Mouse (Mus musculus) thymus, postnatal 36 days (tissue): Measurements from ENCODE around the gene Wnt5a.

Experiments used
- DNase-seq, 2 experiments: peaks; one replicate each; pipeline ENCODE4 v3.0.0; 2022; ENCODE audit warnings: mixed read lengths in 2 of 2

The Wnt5a gene

GRCm38 (mm10) chr14:28504101-28505050, at the start of gene Wnt5a:
Gene Wnt5a (plus strand): TSS chr14:28504750.
- no peak for DNase-seq

DNA sequence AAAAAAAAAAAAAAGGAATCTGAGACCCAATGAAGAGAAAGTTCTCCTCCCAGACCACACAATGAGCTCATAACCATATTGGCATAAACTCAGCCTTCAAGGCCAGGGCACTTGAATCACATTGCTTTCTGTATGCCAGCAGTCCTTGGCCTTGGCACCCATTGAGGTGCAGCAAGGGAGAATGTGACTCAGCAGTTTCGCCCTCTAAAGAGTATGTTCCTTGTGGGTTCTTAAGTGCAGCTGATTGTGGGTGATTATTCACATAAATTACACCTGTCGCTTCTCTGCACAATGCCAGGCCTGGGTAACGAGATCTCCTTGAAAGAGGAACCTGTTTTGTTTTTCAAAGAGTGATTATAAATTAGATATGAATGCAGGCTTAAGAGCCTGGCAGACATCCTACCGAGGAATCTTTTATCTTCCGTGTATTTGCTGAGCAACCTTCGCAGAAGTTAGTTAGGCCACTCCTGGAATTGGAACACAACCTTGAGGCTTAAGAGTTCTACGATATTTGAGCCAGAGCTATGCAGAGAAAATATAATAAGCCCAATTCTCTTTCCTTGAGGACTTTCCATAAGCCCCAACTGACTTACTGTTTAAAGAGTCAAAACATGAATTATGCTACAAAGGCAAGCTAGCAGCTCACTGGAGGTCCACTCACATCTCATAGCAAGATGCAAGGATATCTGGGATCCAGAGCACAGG, 48.0 kb upstream of the Wnt5a start:
- no peak for DNase-seq

DNA sequence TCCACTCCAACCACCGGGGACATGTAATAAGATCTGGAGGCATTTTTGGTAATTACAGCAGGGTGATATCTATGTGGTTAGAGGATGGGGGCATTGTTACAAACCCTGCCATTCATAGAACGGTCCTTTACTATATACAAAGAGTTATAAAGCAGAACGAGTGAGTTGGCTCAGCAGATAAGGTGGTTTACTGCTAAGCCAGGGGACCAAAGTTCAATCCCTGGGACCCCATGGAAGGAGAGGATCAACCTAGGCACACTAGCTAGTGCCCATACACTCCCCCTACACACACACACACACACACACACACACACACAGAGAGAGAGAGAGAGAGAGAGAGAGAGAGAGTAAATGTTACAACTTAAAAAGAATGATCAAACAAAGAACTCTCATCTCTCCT, 47.1 kb upstream of the Wnt5a start:
- no peak for DNase-seq

DNA sequence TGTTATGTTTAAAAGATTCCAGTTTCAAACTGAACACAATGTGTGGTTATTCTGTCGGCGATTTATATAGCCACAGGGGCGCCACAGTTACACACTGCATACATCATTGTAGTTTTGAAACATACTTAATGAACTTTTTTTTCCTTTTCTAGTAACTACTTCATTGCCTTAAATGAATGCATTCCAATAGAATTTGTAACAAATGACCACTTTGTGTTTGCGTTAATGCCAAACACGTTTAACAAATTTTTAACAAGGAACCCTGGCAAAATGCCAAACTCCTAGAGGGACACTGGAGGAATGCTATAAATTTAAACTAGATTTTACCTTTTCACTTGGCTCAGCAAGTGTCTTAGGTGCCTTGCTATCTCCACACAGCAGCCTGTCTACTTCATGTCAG, 36.6 kb upstream of the Wnt5a start:
- DNase-seq = no peak

DNA sequence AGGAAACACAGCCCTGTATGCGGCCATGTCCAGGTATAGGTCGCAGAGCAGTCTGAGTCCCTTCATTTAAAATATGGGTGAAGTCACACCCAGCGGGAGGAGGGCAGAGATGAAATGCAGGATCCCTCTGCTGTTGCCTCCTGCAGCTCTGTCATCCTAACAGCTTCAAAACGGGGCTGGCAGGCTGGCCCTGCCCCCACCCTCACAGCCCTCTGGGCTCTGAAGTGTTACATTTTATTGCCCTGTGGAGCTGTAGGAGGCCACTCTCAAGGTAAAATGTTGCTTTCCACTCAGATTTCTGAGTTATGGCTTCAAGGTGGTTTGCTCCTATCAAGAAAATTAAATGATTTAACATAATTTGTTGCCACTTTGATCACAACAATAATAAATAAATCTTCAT, 34.9 kb upstream of the Wnt5a start:
- DNase-seq = no peak

GRCm38 (mm10) chr14:28470212-28470611, 34.3 kb upstream of the Wnt5a start:
- DNase-seq = no peak

DNA sequence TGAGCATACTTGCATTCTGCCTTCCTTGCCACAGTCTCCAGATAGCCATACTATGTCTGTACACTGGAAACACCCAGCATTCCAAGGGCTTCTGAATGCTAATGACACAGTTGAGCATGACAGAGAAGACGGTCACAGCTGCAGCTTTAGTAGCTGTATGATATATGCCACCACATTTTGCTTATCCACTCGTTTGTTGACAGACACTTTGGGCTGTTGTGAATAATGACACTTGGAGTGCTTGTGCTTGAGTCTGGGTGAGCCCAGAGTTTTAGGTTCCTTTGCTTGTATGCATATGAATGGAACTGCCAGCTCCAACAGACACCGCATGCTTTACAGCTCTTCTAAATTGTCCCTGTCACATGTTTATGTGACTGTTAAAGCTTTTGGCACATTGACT, 29.5 kb upstream of the Wnt5a start:
- DNase-seq = no peak

GRCm38 (mm10) chr14:28475421-28475820, 29.1 kb upstream of the Wnt5a start:
- no peak for DNase-seq

DNA sequence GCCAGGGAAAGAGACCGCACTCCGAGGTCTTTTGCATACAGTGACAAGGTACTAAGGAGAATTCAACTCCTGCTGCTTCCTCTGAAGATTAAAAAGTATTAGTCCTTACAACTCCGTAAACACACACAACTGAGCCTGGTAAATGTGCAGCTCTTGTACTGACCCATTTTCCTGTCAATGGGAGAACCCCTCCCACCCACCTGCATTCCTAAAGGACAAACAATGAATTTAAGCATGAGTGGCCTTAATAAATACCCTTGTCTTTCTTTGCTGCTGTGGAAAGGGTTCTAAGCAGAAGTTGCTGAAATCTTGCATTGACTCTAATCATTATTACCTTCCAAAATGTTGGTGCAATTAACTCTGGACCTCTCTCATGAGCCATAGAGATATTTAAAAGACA, 27.8 kb upstream of the Wnt5a start:
- DNase-seq = no peak

DNA sequence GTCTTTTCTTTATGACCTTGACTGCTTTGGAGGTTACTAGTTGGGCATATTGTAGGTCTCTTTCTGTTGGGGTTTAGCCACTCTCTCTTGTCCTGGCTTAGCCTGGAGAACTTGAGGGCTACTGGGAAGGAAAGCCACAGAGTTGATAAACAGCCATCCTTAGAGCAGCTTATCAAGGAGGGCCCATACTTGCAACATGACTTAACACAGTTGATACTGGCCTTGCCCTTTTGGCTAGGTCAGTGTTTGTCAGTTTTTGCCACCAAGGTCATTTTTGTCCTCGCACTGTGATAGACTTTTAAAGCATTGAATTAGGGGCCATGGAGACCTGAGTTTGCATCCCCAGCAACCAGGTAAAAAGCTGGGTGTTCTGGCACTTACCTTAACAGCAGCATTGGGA, 23.7 kb upstream of the Wnt5a start:
- DNase-seq = no peak

- no peak for DNase-seq
Measured at GRCm38 (mm10) chr14:28493806-28494205, 10.7 kb upstream of the Wnt5a start.

- no peak for DNase-seq
Measured at GRCm38 (mm10) chr14:28494273-28494672, 10.3 kb upstream of the Wnt5a start.

DNA sequence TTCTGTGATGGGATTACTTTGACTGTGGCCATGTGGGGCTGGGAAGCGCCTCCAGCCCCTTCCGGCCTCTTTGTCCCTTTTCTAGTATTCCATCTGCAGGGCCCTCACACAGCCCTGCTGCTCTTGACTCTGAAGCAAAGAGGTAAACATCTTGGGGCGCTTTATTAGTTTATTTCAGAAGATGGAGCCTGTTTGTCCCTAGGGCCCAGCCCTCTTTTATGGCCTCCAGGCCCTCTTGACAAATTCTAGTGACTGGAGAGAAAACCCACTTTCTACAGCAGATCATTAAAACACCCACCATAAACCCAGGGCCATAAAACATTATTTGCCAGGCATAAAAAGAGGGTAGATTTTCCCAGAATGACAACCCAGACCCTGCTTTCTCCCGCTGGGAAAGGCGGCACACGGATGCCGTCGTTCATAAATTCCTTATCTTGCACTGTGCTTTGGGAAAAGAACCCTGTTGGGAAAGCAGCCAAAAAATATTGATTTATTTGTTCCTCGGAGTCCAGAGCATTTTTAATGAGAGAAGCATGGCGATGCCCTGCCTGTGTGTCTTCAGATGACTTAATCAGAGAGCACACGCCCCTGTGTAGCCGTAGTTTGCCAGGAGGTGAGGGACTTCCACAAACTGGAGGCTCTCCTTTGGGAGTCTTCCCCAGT, 3.2 kb upstream of the Wnt5a start:
- DNase-seq = no peak

DNA sequence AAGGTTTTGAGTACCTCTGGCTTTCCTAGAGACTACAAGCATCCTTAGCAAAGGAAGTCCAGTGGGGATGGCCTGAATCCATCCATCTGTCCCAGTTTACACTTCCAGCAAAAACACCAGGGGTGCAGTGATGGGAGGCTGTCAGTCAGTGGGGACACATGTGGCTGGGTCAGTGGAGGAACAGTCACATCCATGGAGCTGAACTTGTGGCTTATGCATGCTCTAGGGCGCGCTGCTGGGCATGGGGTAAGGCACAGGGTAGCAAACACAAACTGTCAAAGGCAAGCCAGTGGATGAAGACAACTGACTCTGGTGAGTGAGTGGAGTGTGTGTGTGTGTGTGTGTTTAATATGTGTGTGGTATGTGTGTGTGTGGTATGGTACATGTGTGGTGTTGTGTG, 1.3 kb upstream of the Wnt5a start:
- DNase-seq = no peak

- DNase-seq = no peak
Measured at GRCm38 (mm10) chr14:28505051-28505585, 568 bp downstream of the Wnt5a start.

DNA sequence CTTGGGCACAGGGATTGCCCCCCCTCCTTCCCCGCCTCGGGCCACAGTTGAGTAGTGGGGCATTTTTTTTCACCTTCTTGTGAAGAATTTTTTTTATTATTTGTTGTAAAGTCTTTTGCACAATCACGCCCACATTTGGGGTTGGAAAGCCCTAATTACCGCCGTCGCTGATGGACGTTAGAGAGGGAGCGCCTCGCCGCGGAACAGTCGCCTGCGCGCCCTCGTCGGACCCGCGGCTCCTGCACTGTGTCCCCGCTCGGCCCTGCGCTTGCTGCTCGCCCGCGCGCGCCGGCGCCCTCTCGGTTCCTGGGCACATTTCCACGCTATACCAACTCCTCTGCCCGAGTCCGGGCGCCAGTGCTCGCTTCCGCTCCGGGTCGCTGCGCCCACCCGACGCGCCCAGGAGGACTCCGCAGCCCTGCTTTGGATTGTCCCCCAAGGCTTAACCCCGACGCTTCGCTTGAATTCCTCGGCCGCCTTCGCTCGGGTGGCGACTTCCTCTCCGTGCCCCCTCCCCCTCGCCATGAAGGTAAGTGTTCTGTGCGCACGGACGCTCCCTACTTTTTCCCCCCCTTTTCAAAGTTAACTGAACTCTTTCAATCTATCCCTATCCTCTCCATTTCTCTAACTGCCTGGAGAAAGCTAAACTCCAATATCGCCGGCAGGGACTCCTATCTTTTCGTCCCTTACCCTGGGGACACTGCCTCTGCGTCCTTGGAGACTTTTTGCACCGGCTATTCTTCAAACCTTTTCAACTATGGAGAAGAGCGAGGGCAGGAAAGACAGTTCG, 1.2 kb downstream of the Wnt5a start:
- no peak for DNase-seq

- DNase-seq = no peak
Measured at GRCm38 (mm10) chr14:28506376-28506831, 1.9 kb downstream of the Wnt5a start.

- no peak for DNase-seq
Measured at GRCm38 (mm10) chr14:28507011-28507410, 2.5 kb downstream of the Wnt5a start.

DNA sequence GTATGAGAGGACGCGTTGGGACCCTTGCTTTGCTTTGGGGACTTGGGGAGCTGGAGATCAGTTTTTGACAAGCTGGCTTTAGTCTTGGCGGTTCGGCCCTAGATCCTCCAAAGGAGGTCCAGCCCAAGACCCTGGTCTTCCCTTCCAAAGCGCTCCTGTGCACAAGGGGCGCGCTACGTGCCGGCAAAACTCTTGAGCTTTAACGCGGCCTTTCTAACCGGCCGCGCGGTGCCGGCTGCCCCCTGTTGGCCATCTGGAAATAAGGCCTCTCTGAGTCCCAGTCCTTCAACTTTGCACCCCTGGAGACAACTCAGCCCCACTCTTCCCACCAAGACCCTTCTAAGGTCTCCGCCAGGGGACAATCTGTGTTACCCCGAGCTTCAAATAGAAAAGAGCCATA, 2.9 kb downstream of the Wnt5a start:
- no peak for DNase-seq

- DNase-seq = no peak
Measured at GRCm38 (mm10) chr14:28508288-28509258, 4.0 kb downstream of the Wnt5a start.
